Mouse (Mus musculus) hindbrain, embryonic 14.5 days (tissue): ENCODE results near the gene Mfrp. TPM values are rescaled to one million over a fixed set of nuclear protein-coding genes. Genes with fewer than 3 reads are reported as not detected.

ENCODE experiments used
- ATAC-seq: fragments of 200-750 bp; cut with Nextera tagmentation; 2 replicates; pipeline ENCODE4 v1.8.0; 2017; ENCODE audit warnings: moderate number of reproducible peaks, mild to moderate bottlenecking, moderate TSS enrichment, moderate library complexity; ENCODE audit not compliant: low FRiP score
- DNase-seq: peaks from one replicate; pipeline ENCODE4 v3.0.0-alpha.2; 2015; ENCODE audit warnings: low spot score
- H3K27ac ChIP-seq: fragments of 300-500 bp; sonication (generic); 2 replicates; pipeline ENCODE4 v1.5.1; 2014; ENCODE audit warnings: mild to moderate bottlenecking, moderate library complexity
- H3K27me3 ChIP-seq: fragments of 300-500 bp; sonication (generic); 2 replicates; pipeline ENCODE4 v1.6.1; 2014; ENCODE audit warnings: mild to moderate bottlenecking, low read length, mixed read lengths; ENCODE audit not compliant: control insufficient read depth, insufficient read depth
- H3K36me3 ChIP-seq: fragments of 300-500 bp; sonication (generic); replicated peaks from 2 replicates; pipeline ENCODE4 v1.6.1; 2014; ENCODE audit not compliant: control insufficient read depth, insufficient read depth
- H3K4me1 ChIP-seq: fragments of 300-500 bp; sonication (generic); replicated peaks from 2 replicates; pipeline ENCODE4 v1.6.1; 2014; ENCODE audit warnings: antibody characterized with exemption, low read length, mixed read lengths; ENCODE audit not compliant: control insufficient read depth, insufficient read depth
- H3K4me2 ChIP-seq: fragments of 300-500 bp; sonication (generic); replicated peaks from 2 replicates; pipeline ENCODE4 v1.6.1; 2014; ENCODE audit warnings: mild to moderate bottlenecking, moderate library complexity
- H3K4me3 ChIP-seq: fragments of 300-500 bp; sonication (generic); replicated peaks from 2 replicates; pipeline ENCODE4 v1.5.1; 2014; ENCODE audit warnings: mild to moderate bottlenecking, low read length
- H3K9ac ChIP-seq: fragments of 300-500 bp; sonication (generic); 2 replicates; pipeline ENCODE4 v1.6.1; 2014
- H3K9me3 ChIP-seq: fragments of 300-500 bp; sonication (generic); 2 replicates; pipeline ENCODE4 v1.6.1; 2016; ENCODE audit warnings: low read length; ENCODE audit not compliant: control insufficient read depth
- WGBS: fragments of 180-500 bp; shearing (Covaris S2); extraction: QIAGEN DNeasy Blood & Tissue Kit; methylation state at CpG from one replicate; pipeline ENCODE4 v1.1.7; 2014; 5-methylcytosine and 5-hydroxymethylcytosine counted together
- polyA plus RNA-seq: library from polyadenylated mRNA; unstranded; fragments of >200 nt; fragmentation: Nextera tagmentation; extraction: Ambion mirVana; gene quantifications from 2 replicates; pipeline ENCODE4 v1.2.1, GENCODE M21; 2014

The Mfrp gene
- polyA plus RNA-seq, 1 experiment from 2014 or later: 0.41 TPM

- Histone ChIP-seq H3K27ac (no peak overlapping the region), H3K4me1 (peaks cover 24% of the 10 kb centered on the region), H3K9me3 (no peaks in the 10 kb centered on the region), H3K4me2 (no peak overlapping the region), H3K27me3 (no peaks in the 10 kb centered on the region), H3K36me3 (no peaks in the 10 kb centered on the region), H3K9ac (no peak overlapping the region), H3K4me3 (no peak overlapping the region)
- WGBS: 75% methylated on average over 14 of the region's 14 CpGs
- no peak for DNase-seq
- ATAC-seq: no peak
These were observed 31.3 kb upstream of the Mfrp start for GRCm38 (mm10) chr9:44070113-44070843.

- no peak for DNase-seq
These were observed 30.7 kb upstream of the Mfrp start for GRCm38 (mm10) chr9:44070844-44071231.

GRCm38 (mm10) chr9:44071914-44072598 is 29.5 kb upstream of the Mfrp start:
- Histone ChIP-seq H3K4me2 (peak overlapping the region; percentile 31), H3K27ac (peak overlapping the region; percentile 78), H3K9ac (0 out of 2 replicates have a peak overlapping the region, but pooled peaks have one; percentile 10), H3K9me3 (no peaks in the 10 kb centered on the region), H3K36me3 (no peaks in the 10 kb centered on the region), H3K27me3 (no peaks in the 10 kb centered on the region), H3K4me1 (peaks cover 19% of the 10 kb centered on the region), H3K4me3 (no peak overlapping the region)
- ATAC-seq: peak; percentile 58; the same call in 1 of the 2 replicates
- no peak for DNase-seq
- 18% methylated on average over 11 of the region's 11 CpGs for WGBS

More at GRCm38 (mm10) chr9:44070844-44071231, 30.7 kb upstream of the Mfrp start:
- H3K9ac ChIP-seq: no peak overlapping the region
- H3K27ac ChIP-seq: no peak overlapping the region
- H3K27me3 ChIP-seq: no peaks in the 10 kb centered on the region
- H3K36me3 ChIP-seq: no peaks in the 10 kb centered on the region
- no peak for ATAC-seq
- H3K4me2 ChIP-seq: no peak overlapping the region
- peaks cover 24% of the 10 kb centered on the region for H3K4me1 ChIP-seq
- WGBS: 49% methylated on average over 8 of the region's 8 CpGs
- H3K9me3 ChIP-seq: no peaks in the 10 kb centered on the region
- no peak overlapping the region for H3K4me3 ChIP-seq

GRCm38 (mm10) chr9:44072599-44072915 is 29.0 kb upstream of the Mfrp start:
- no peaks in the 10 kb centered on the region for H3K9me3 ChIP-seq
- H3K27ac ChIP-seq: peak overlapping the region; percentile 78
- 0 out of 2 replicates have a peak overlapping the region, but pooled peaks have one; percentile 10 for H3K9ac ChIP-seq
- DNase-seq: no peak
- no peaks in the 10 kb centered on the region for H3K27me3 ChIP-seq
- ATAC-seq: peak; percentile 5; the same call in 1 of the 2 replicates
- H3K4me1 ChIP-seq: peaks cover 14% of the 10 kb centered on the region; the same call in 1 of the 2 replicates
- H3K4me2 ChIP-seq: peak overlapping the region; percentile 31
- 11% methylated on average over 4 of the region's 4 CpGs for WGBS
- H3K4me3 ChIP-seq: 0 out of 2 replicates have a peak overlapping the region, but pooled peaks have one; percentile 3
- H3K36me3 ChIP-seq: no peaks in the 10 kb centered on the region

GRCm38 (mm10) chr9:44073115-44073514 is 28.4 kb upstream of the Mfrp start:
- 0 out of 2 replicates have a peak overlapping the region, but pooled peaks have one; percentile 10 for H3K9ac ChIP-seq
- 30% methylated on average over 5 of the region's 5 CpGs for WGBS
- H3K27me3 ChIP-seq: no peaks in the 10 kb centered on the region
- peaks cover 14% of the 10 kb centered on the region; the same call in 1 of the 2 replicates for H3K4me1 ChIP-seq
- DNase-seq (no peak), ATAC-seq (no peak)
- peak overlapping the region; percentile 78 for H3K27ac ChIP-seq
- H3K9me3 ChIP-seq: no peaks in the 10 kb centered on the region
- no peaks in the 10 kb centered on the region for H3K36me3 ChIP-seq
- 0 out of 2 replicates have a peak overlapping the region, but pooled peaks have one; percentile 3 for H3K4me3 ChIP-seq
- H3K4me2 ChIP-seq: peak overlapping the region; percentile 31

- Histone ChIP-seq H3K4me1 (peaks cover 23% of the 10 kb centered on the region), H3K36me3 (no peaks in the 10 kb centered on the region), H3K9me3 (no peaks in the 10 kb centered on the region), H3K4me3 (no peak overlapping the region), H3K4me2 (no peak overlapping the region), H3K9ac (no peak overlapping the region), H3K27me3 (no peaks in the 10 kb centered on the region), H3K27ac (no peak overlapping the region)
- DNase-seq (no peak), ATAC-seq (no peak)
- 55% methylated on average over 9 of the region's 9 CpGs for WGBS
These were observed 26.9 kb upstream of the Mfrp start for GRCm38 (mm10) chr9:44074395-44075275.

GRCm38 (mm10) chr9:44075276-44075995 is 26.1 kb upstream of the Mfrp start:
- H3K4me1 ChIP-seq: peaks cover 21% of the 10 kb centered on the region

GRCm38 (mm10) chr9:44075996-44076763 is 25.3 kb upstream of the Mfrp start:
- no peak for DNase-seq
- no peak overlapping the region for H3K4me2 ChIP-seq
- 72% methylated on average over 16 of the region's 16 CpGs for WGBS
- H3K4me3 ChIP-seq: no peak overlapping the region
- ATAC-seq: no peak
- H3K4me1 ChIP-seq: peaks cover 19% of the 10 kb centered on the region
- no peaks in the 10 kb centered on the region for H3K36me3 ChIP-seq
- no peak overlapping the region for H3K9ac ChIP-seq
- no peaks in the 10 kb centered on the region for H3K9me3 ChIP-seq
- no peaks in the 10 kb centered on the region for H3K27me3 ChIP-seq
- no peak overlapping the region for H3K27ac ChIP-seq

More at GRCm38 (mm10) chr9:44075276-44075995, 26.1 kb upstream of the Mfrp start:
- Histone ChIP-seq H3K9me3 (no peaks in the 10 kb centered on the region), H3K4me3 (no peak overlapping the region), H3K27me3 (no peaks in the 10 kb centered on the region), H3K36me3 (no peaks in the 10 kb centered on the region), H3K9ac (no peak overlapping the region), H3K27ac (no peak overlapping the region), H3K4me2 (no peak overlapping the region)
- no peak for DNase-seq
- 72% methylated on average over 24 of the region's 24 CpGs for WGBS
- ATAC-seq: no peak
